Mouse (Mus musculus): ENCODE data around the gene Angpt4. TPM values are rescaled to one million over a fixed set of nuclear protein-coding genes. Genes with fewer than 3 reads are reported as not detected.

Angpt4 gene
- polyA plus RNA-seq, 1 experiment from 2014 or later: 1.1 TPM

- Histone ChIP-seq H3K36me3 (ENCODE audit: control insufficient read depth, insufficient read depth, low read length) (no peaks in the 10 kb centered on the region), H3K9me3 (ENCODE audit: control insufficient read depth, low read length) (no peaks in the 10 kb centered on the region), H3K4me3 (ENCODE audit: low read length) (no peak overlapping the region), H3K27ac (ENCODE audit: low read depth, low read length) (no peak overlapping the region), H3K27me3 (ENCODE audit: control insufficient read depth, insufficient read depth, low read length) (no peaks in the 10 kb centered on the region), H3K9ac (ENCODE audit: low read depth, low read length) (no peak overlapping the region), H3K4me2 (replicated peaks; ENCODE audit: low read depth, low read length) (no peak overlapping the region), H3K4me1 (ENCODE audit: control insufficient read depth, insufficient read depth, low read length) (peaks cover 13% of the 10 kb centered on the region)
- ATAC-seq (ENCODE audit: low FRiP score, low TSS enrichment): no peak
- 56% methylated on average over 4 of the region's 4 CpGs for WGBS
Observed at GRCm38 (mm10) chr2:151921596-151921995, 10.6 kb downstream of the Angpt4 start.

- Histone ChIP-seq H3K4me1 (ENCODE audit: control insufficient read depth, insufficient read depth, low read length) (peaks cover 1% of the 10 kb centered on the region; the same call in 1 of the 2 replicates), H3K9ac (ENCODE audit: low read depth, low read length) (no peak overlapping the region), H3K27me3 (ENCODE audit: control insufficient read depth, insufficient read depth, low read length) (no peaks in the 10 kb centered on the region), H3K9me3 (ENCODE audit: control insufficient read depth, low read length) (no peaks in the 10 kb centered on the region), H3K4me3 (ENCODE audit: low read length) (no peak overlapping the region), H3K4me2 (replicated peaks; ENCODE audit: low read depth, low read length) (no peak overlapping the region), H3K27ac (ENCODE audit: low read depth, low read length) (no peak overlapping the region), H3K36me3 (ENCODE audit: control insufficient read depth, insufficient read depth, low read length) (no peaks in the 10 kb centered on the region)
- 83% methylated on average over 7 of the region's 7 CpGs for WGBS
- ATAC-seq (ENCODE audit: low FRiP score, low TSS enrichment): no peak
Observed at GRCm38 (mm10) chr2:151924276-151924675, 13.3 kb downstream of the Angpt4 start.

GRCm38 (mm10) chr2:151925715-151926114, 14.7 kb downstream of the Angpt4 start:
- no peaks in the 10 kb centered on the region for H3K9me3 ChIP-seq (ENCODE audit: control insufficient read depth, low read length)
- H3K27ac ChIP-seq (ENCODE audit: low read depth, low read length): no peak overlapping the region
- WGBS: 46% methylated on average over 4 of the region's 4 CpGs
- no peak overlapping the region for H3K9ac ChIP-seq (ENCODE audit: low read depth, low read length)
- ATAC-seq (ENCODE audit: low FRiP score, low TSS enrichment): no peak
- H3K4me3 ChIP-seq (ENCODE audit: low read length): no peak overlapping the region
- H3K4me2 ChIP-seq (replicated peaks; ENCODE audit: low read depth, low read length): no peak overlapping the region
- H3K27me3 ChIP-seq (ENCODE audit: control insufficient read depth, insufficient read depth, low read length): no peaks in the 10 kb centered on the region
- no peaks in the 10 kb centered on the region; the same call in 1 of the 2 replicates for H3K4me1 ChIP-seq (ENCODE audit: control insufficient read depth, insufficient read depth, low read length)
- H3K36me3 ChIP-seq (ENCODE audit: control insufficient read depth, insufficient read depth, low read length): no peaks in the 10 kb centered on the region

GRCm38 (mm10) chr2:151927103-151927502, 16.1 kb downstream of the Angpt4 start:
- Histone ChIP-seq H3K27me3 (ENCODE audit: control insufficient read depth, insufficient read depth, low read length) (no peaks in the 10 kb centered on the region), H3K4me3 (ENCODE audit: low read length) (no peak overlapping the region), H3K27ac (ENCODE audit: low read depth, low read length) (no peak overlapping the region), H3K36me3 (ENCODE audit: control insufficient read depth, insufficient read depth, low read length) (no peaks in the 10 kb centered on the region), H3K9ac (ENCODE audit: low read depth, low read length) (no peak overlapping the region), H3K4me1 (ENCODE audit: control insufficient read depth, insufficient read depth, low read length) (no peaks in the 10 kb centered on the region), H3K9me3 (ENCODE audit: control insufficient read depth, low read length) (no peaks in the 10 kb centered on the region), H3K4me2 (replicated peaks; ENCODE audit: low read depth, low read length) (no peak overlapping the region)
- 88% methylated on average over 11 of the region's 11 CpGs for WGBS
- ATAC-seq (ENCODE audit: low FRiP score, low TSS enrichment): no peak

GRCm38 (mm10) chr2:151930389-151931074, 19.5 kb downstream of the Angpt4 start:
- ATAC-seq (ENCODE audit: low FRiP score, low TSS enrichment): peak; percentile 75
- 31% methylated on average over 7 of the region's 7 CpGs for WGBS
- Histone ChIP-seq H3K9ac (ENCODE audit: low read depth, low read length) (no peak overlapping the region), H3K4me3 (ENCODE audit: low read length) (no peak overlapping the region), H3K27ac (ENCODE audit: low read depth, low read length) (no peak overlapping the region), H3K27me3 (ENCODE audit: control insufficient read depth, insufficient read depth, low read length) (no peaks in the 10 kb centered on the region), H3K36me3 (ENCODE audit: control insufficient read depth, insufficient read depth, low read length) (no peaks in the 10 kb centered on the region), H3K4me1 (ENCODE audit: control insufficient read depth, insufficient read depth, low read length) (no peaks in the 10 kb centered on the region), H3K4me2 (replicated peaks; ENCODE audit: low read depth, low read length) (no peak overlapping the region), H3K9me3 (ENCODE audit: control insufficient read depth, low read length) (no peaks in the 10 kb centered on the region)

GRCm38 (mm10) chr2:151937893-151938292, 26.9 kb downstream of the Angpt4 start:
- Histone ChIP-seq H3K27me3 (ENCODE audit: control insufficient read depth, insufficient read depth, low read length) (no peaks in the 10 kb centered on the region), H3K4me2 (replicated peaks; ENCODE audit: low read depth, low read length) (no peak overlapping the region), H3K27ac (ENCODE audit: low read depth, low read length) (no peak overlapping the region), H3K36me3 (ENCODE audit: control insufficient read depth, insufficient read depth, low read length) (no peaks in the 10 kb centered on the region), H3K4me3 (ENCODE audit: low read length) (no peak overlapping the region), H3K9me3 (ENCODE audit: control insufficient read depth, low read length) (no peaks in the 10 kb centered on the region), H3K9ac (ENCODE audit: low read depth, low read length) (no peak overlapping the region), H3K4me1 (ENCODE audit: control insufficient read depth, insufficient read depth, low read length) (no peaks in the 10 kb centered on the region)
- no peak for ATAC-seq (ENCODE audit: low FRiP score, low TSS enrichment)
- WGBS: 67% methylated on average over 3 of the region's 3 CpGs

GRCm38 (mm10) chr2:151938780-151939200, 27.8 kb downstream of the Angpt4 start:
- H3K27ac ChIP-seq (ENCODE audit: low read depth, low read length): no peak overlapping the region
- no peaks in the 10 kb centered on the region for H3K9me3 ChIP-seq (ENCODE audit: control insufficient read depth, low read length)
- ATAC-seq (ENCODE audit: low FRiP score, low TSS enrichment): peak; percentile 25; the same call in 1 of the 2 replicates
- no peak overlapping the region for H3K4me3 ChIP-seq (ENCODE audit: low read length)
- WGBS: 53% methylated on average over 11 of the region's 11 CpGs
- no peak overlapping the region for H3K4me2 ChIP-seq (replicated peaks; ENCODE audit: low read depth, low read length)
- H3K9ac ChIP-seq (ENCODE audit: low read depth, low read length): no peak overlapping the region
- H3K4me1 ChIP-seq (ENCODE audit: control insufficient read depth, insufficient read depth, low read length): no peaks in the 10 kb centered on the region
- H3K36me3 ChIP-seq (ENCODE audit: control insufficient read depth, insufficient read depth, low read length): no peaks in the 10 kb centered on the region
- H3K27me3 ChIP-seq (ENCODE audit: control insufficient read depth, insufficient read depth, low read length): no peaks in the 10 kb centered on the region

DNA sequence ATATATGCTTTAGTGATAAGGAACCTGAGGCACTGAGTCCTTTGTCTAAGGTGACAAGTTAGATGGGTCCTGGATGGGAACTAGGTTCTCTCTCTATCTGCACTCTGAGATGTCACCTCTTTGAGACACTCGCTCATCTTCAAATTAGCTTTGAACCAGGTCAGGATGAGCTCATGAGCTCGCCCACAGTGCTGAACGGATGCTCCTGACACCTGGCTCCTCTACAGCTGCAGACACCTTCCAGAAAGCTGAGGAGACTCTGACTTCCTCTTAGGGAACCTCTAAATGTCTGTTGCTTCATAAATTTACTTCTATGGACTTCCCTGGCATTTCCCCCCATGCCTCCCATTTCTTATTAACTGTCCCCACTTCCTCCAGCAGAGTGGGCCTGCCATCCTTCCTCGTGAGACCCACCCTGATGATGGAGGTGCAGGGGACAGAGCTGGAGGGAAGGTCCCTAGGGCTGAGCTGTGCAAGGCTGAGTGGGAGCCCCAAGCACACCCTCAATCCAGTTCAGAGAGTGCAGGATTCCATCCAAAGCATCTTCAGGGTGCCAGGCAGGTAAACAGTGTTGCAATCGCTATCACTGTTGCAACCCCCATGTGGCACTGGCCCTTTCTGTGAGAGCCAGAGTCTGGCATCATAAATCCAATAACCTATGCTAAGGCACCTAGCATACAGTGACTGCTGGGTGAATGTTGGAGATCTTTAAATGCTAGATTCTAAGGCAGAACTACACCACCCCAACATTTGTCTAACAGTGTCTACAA, 28.8 kb downstream of the Angpt4 start:
- Histone ChIP-seq H3K4me1 (ENCODE audit: control insufficient read depth, insufficient read depth, low read length) (no peaks in the 10 kb centered on the region), H3K36me3 (ENCODE audit: control insufficient read depth, insufficient read depth, low read length) (no peaks in the 10 kb centered on the region), H3K9ac (ENCODE audit: low read depth, low read length) (no peak overlapping the region), H3K27me3 (ENCODE audit: control insufficient read depth, insufficient read depth, low read length) (no peaks in the 10 kb centered on the region), H3K9me3 (ENCODE audit: control insufficient read depth, low read length) (no peaks in the 10 kb centered on the region), H3K27ac (ENCODE audit: low read depth, low read length) (no peak overlapping the region), H3K4me2 (replicated peaks; ENCODE audit: low read depth, low read length) (no peak overlapping the region), H3K4me3 (ENCODE audit: low read length) (no peak overlapping the region)
- WGBS: 71% methylated on average over 5 of the region's 5 CpGs
- no peak for ATAC-seq (ENCODE audit: low FRiP score, low TSS enrichment)

- no peak overlapping the region for H3K4me2 ChIP-seq (replicated peaks; ENCODE audit: low read depth, low read length)
- H3K4me3 ChIP-seq (ENCODE audit: low read length): no peak overlapping the region
- no peak for ATAC-seq (ENCODE audit: low FRiP score, low TSS enrichment)
- H3K27me3 ChIP-seq (ENCODE audit: control insufficient read depth, insufficient read depth, low read length): no peaks in the 10 kb centered on the region
- H3K27ac ChIP-seq (ENCODE audit: low read depth, low read length): no peak overlapping the region
- H3K9ac ChIP-seq (ENCODE audit: low read depth, low read length): no peak overlapping the region
- H3K36me3 ChIP-seq (ENCODE audit: control insufficient read depth, insufficient read depth, low read length): no peaks in the 10 kb centered on the region
- no peaks in the 10 kb centered on the region for H3K4me1 ChIP-seq (ENCODE audit: control insufficient read depth, insufficient read depth, low read length)
- WGBS: 43% methylated on average over 2 of the region's 2 CpGs
- H3K9me3 ChIP-seq (ENCODE audit: control insufficient read depth, low read length): no peaks in the 10 kb centered on the region
Observed at GRCm38 (mm10) chr2:151941269-151941668, 30.3 kb downstream of the Angpt4 start.
